Mouse (Mus musculus) liver, adult 2 months (tissue): ENCODE data around the gene Tmem95. TPM values are rescaled to one million over a fixed set of nuclear protein-coding genes. Genes with fewer than 3 reads are reported as not detected.

ENCODE experiments used
- DNase-seq: peaks from one replicate; pipeline ENCODE4 v3.0.0-alpha.2; 2011; ENCODE audit warnings: low read depth, low spot score; ENCODE audit errors: extremely low read depth
- H3K27ac ChIP-seq: fragments of 200-500 bp; replicated peaks from 2 replicates; pipeline ENCODE4 v1.5.1; 2012; ENCODE audit warnings: low read depth, mild to moderate bottlenecking, control low read depth, inconsistent platforms, low read length; ENCODE audit not compliant: insufficient read depth
- H3K27me3 ChIP-seq: fragments of 200-500 bp; 2 replicates; pipeline ENCODE4 v1.6.1; 2012; ENCODE audit warnings: mild to moderate bottlenecking, moderate library complexity, low read length, inconsistent platforms; ENCODE audit not compliant: control insufficient read depth, insufficient read depth
- H3K36me3 ChIP-seq: fragments of 200-500 bp; 2 replicates; pipeline ENCODE4 v1.6.1; 2012; ENCODE audit warnings: low read length, inconsistent platforms; ENCODE audit not compliant: control insufficient read depth, insufficient read depth
- H3K4me1 ChIP-seq: fragments of 200-500 bp; 2 replicates; pipeline ENCODE4 v1.6.1; 2011; ENCODE audit warnings: low read length; ENCODE audit not compliant: control insufficient read depth, insufficient read depth
- H3K4me3 ChIP-seq: fragments of 200-500 bp; 2 replicates; pipeline ENCODE4 v1.5.1; 2011; ENCODE audit warnings: low read depth, mild to moderate bottlenecking, control low read depth, low read length, moderate library complexity; ENCODE audit not compliant: insufficient read depth
- H3K79me2 ChIP-seq: fragments of 200-500 bp; 2 replicates; pipeline ENCODE4 v1.6.1; 2012; ENCODE audit warnings: inconsistent platforms, mild to moderate bottlenecking, low read length, moderate library complexity; ENCODE audit not compliant: control insufficient read depth, insufficient read depth
- H3K9ac ChIP-seq: fragments of 200-500 bp; 2 replicates; pipeline ENCODE4 v1.6.1; 2012; ENCODE audit warnings: low read depth, mild to moderate bottlenecking, control low read depth, inconsistent platforms, low read length
- CTCF ChIP-seq: fragments of 200-500 bp; IDR thresholded peaks from 2 replicates; pipeline ENCODE4 v1.5.1; 2011; ENCODE audit warnings: low read depth, low read length, control low read depth
- POLR2A ChIP-seq: fragments of 200-500 bp; IDR thresholded peaks from 2 replicates; pipeline ENCODE4 v1.6.1; 2011; ENCODE audit warnings: low read length, control low read depth; ENCODE audit not compliant: insufficient read depth; ENCODE audit errors: extremely low read depth
- WGBS: fragments of 180-500 bp; shearing (Covaris S2); methylation state at CpG from one replicate; pipeline ENCODE4 v1.1.7; 2018; 5-methylcytosine and 5-hydroxymethylcytosine counted together
- polyA plus RNA-seq: library from polyadenylated mRNA; depleted of rRNA; stranded (reverse); fragments of >200 nt; gene quantifications from 2 replicates; pipeline ENCODE4 v1.2.3, GENCODE M21; 2012
- total RNA-seq: library from RNA; depleted of rRNA; stranded (reverse); fragments of >200 nt; gene quantifications from 2 replicates; pipeline ENCODE4 v1.2.3, GENCODE M21; 2014

Gene Tmem95
- total and polyA plus RNA-seq, 2 experiments: not detected

DNA sequence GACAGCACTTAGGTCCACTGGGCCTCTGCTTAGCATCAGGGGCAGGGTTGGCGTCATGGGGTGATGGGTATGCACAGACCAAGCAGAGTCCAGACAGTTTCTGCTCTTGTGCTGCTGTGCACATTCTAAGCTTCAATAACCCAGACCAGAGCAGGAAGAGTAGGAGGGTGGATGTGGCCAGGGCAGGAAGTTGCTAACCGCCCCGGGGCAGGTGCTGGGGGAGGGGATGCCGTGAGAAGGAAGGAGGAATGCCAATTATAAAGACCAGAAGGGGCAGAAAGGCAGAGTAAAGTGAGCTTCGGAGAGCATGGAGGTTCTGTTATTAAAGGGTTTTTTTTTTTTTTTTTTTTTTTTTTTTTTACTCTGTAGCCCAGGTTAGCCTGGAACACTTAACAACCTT is 16.9 kb upstream of the Tmem95 start:
- TF ChIP-seq POLR2A (no peak), CTCF (no peak)
- Histone ChIP-seq H3K27me3 (no peaks in the 10 kb centered on the region), H3K27ac (no peak overlapping the region), H3K4me1 (no peaks in the 10 kb centered on the region), H3K79me2 (no peaks in the 10 kb centered on the region), H3K9ac (no peak overlapping the region), H3K36me3 (no peaks in the 10 kb centered on the region), H3K4me3 (no peak overlapping the region)
- 72% methylated on average over 5 of the region's 5 CpGs for WGBS
- no peak for DNase-seq

DNA sequence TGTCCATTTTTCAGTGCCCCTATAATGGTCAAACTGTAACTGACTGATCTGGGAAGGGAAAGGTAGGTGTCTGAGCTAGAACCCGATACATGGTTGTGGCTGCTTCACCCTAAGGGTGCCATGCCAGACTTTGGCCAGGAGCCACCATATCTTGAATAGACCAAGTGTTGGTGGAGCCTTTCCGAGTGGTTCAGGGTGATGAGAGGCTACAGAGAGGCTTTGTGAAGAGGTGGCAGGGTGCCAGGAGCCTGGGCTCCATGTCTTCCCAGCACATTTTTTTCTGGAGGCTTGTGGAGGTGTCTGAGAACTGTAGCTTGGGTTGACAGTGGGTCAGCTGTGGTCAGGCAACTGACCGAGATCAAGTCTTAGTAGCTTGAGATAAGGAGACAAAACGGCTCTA is 13.7 kb upstream of the Tmem95 start:
- H3K27ac ChIP-seq: no peak overlapping the region
- H3K36me3 ChIP-seq: no peaks in the 10 kb centered on the region
- WGBS: 78% methylated on average over 4 of the region's 4 CpGs
- H3K27me3 ChIP-seq: no peaks in the 10 kb centered on the region
- DNase-seq: no peak
- no peaks in the 10 kb centered on the region for H3K79me2 ChIP-seq
- TF ChIP-seq CTCF (no peak), POLR2A (no peak)
- H3K4me3 ChIP-seq: no peak overlapping the region
- H3K9ac ChIP-seq: no peak overlapping the region
- H3K4me1 ChIP-seq: no peaks in the 10 kb centered on the region

DNA sequence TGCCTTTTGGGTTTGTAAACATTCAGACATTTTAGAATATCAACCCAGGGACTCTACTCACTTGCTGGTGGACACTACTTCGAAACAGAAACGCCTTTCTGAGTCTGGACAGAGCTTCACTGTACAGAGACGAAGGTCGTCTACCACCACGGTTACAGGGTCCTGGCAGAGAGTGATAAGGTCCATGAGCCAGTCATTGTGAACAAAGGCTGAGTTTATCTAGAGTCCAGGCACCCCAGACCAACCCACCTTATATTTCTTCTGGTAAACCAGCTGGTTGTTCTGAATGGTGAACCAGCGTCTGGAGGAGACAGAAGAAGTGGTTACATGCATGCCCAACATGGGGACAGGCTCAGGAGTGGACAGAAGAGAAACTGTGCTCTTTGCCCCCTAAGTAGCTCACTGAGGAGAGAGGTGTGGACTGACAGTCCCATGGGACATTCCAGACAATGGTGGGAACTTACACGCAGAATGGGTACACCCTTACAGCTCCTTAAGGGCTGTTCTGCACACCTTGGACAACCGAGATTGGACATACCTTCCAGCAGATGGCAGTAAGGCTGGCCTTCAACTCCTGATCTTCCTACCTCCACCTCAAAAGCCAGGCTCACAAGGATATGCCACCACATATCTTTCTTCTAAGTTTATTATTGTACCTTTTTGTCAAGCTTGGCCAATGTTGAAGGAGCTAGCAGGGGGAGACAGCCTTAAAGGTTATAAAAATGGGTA is 9.3 kb upstream of the Tmem95 start:
- Histone ChIP-seq H3K4me1 (no peaks in the 10 kb centered on the region), H3K27ac (no peak overlapping the region), H3K36me3 (no peaks in the 10 kb centered on the region), H3K4me3 (no peak overlapping the region), H3K79me2 (no peaks in the 10 kb centered on the region), H3K9ac (no peak overlapping the region), H3K27me3 (no peaks in the 10 kb centered on the region)
- WGBS: 48% methylated on average over 8 of the region's 8 CpGs
- TF ChIP-seq POLR2A: no peak
- peak; percentile 9; the same call in 1 of the 2 replicates for TF ChIP-seq CTCF
- no peak for DNase-seq

DNA sequence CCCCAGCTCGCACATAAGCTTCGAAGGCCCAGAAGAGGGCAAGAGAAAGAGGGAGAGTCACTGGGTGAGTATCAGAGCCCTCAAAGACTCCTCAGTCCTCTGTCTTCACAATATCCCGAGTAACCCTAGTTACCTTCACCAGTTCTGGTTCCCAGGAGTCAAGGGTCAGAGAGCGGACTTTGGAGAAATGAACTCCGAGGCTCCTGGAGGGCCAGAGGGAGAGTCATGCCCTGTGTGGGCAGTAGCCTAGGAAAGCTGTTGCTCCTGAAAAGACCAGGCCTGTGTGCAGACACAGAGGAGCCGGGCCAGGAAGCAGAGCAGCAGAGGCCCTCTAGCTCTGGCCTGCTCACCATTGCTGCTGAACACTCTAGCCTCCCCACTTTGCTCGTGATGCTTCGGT is 6.8 kb upstream of the Tmem95 start:
- TF ChIP-seq CTCF (no peak), POLR2A (no peak)
- peak overlapping the region; percentile 8; the same call in 1 of the 2 replicates for H3K9ac ChIP-seq
- DNase-seq: no peak
- 0 out of 2 replicates have a peak, but pooled peaks cover 3% of the 10 kb centered on the region for H3K4me1 ChIP-seq
- no peaks in the 10 kb centered on the region for H3K79me2 ChIP-seq
- no peaks in the 10 kb centered on the region for H3K36me3 ChIP-seq
- H3K27me3 ChIP-seq: no peaks in the 10 kb centered on the region
- 81% methylated on average over 8 of the region's 8 CpGs for WGBS
- H3K4me3 ChIP-seq: peak overlapping the region; percentile 31; the same call in 1 of the 2 replicates
- H3K27ac ChIP-seq: peak overlapping the region; percentile 49

DNA sequence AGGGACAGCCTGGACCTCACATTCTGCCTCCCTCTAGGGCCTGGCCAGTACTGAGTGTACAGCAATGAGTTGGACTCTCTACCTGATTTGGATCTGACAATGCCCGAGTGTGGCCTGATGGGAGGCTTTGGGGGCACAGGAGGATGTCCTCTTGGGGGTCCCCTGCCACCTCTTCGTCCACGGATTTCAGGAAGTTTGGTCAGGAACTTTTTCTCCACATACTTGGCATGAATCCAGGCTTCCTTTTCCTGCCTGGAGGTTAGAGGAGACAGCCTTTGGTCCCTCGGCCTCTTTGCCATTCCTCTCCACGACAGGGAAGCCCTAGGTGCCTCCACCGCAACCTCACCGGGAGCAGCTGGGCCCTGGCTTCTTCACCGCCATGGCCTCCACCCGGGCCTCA is 6.4 kb upstream of the Tmem95 start:
- peak overlapping the region; percentile 49 for H3K27ac ChIP-seq
- H3K36me3 ChIP-seq: no peaks in the 10 kb centered on the region
- H3K4me1 ChIP-seq: 0 out of 2 replicates have a peak, but pooled peaks cover 3% of the 10 kb centered on the region
- H3K27me3 ChIP-seq: no peaks in the 10 kb centered on the region
- peak overlapping the region; percentile 31; the same call in 1 of the 2 replicates for H3K4me3 ChIP-seq
- DNase-seq: no peak
- WGBS: 69% methylated on average over 9 of the region's 9 CpGs
- H3K79me2 ChIP-seq: no peaks in the 10 kb centered on the region
- no peak for TF ChIP-seq POLR2A
- TF ChIP-seq CTCF: no peak
- H3K9ac ChIP-seq: peak overlapping the region; percentile 8; the same call in 1 of the 2 replicates

DNA sequence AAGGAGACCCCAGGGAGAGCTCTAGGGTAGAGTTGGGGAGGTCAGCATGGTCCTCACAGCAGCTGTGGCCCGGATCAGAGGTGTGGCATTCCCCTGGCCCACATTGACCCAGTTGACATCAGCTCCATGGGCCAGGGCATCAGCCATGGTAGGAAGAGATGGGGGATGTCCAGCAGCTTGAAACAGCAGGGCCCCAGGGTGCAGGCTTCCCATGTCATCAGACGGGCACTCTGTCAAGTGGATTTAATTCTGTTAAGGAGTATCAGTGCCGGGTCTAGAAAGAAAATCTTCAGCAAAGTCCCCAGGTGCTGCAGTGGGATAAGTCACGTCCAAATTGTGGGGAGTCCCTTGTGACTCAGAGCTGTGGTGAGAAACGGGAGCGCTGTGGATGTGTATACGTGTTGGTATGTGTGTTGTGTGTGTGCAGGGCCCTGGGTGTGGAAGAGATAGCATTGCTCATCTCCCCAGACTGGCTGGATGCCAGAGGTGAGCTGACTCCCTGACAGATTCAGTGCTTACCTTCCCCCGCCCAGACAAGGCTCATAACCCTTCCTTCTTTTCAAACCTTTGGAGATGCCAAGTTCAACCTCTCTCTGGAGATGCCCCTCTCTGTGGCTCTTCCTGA is 5.8 kb upstream of the Tmem95 start:
- TF ChIP-seq CTCF (no peak), POLR2A (no peak)

More for the DNA sequence above, 5.8 kb upstream of the Tmem95 start:
- 0 out of 2 replicates have a peak, but pooled peaks cover 3% of the 10 kb centered on the region for H3K4me1 ChIP-seq
- H3K27ac ChIP-seq: no peak overlapping the region
- H3K36me3 ChIP-seq: no peaks in the 10 kb centered on the region
- 87% methylated on average over 8 of the region's 8 CpGs for WGBS
- no peak for DNase-seq
- H3K9ac ChIP-seq: no peak overlapping the region
- H3K79me2 ChIP-seq: no peaks in the 10 kb centered on the region
- no peaks in the 10 kb centered on the region for H3K27me3 ChIP-seq
- H3K4me3 ChIP-seq: no peak overlapping the region
